Mouse (Mus musculus) stomach, postnatal 0 days (tissue): Measurements from ENCODE around the gene Hmx3. TPM values are rescaled to one million over a fixed set of nuclear protein-coding genes. Genes with fewer than 3 reads are reported as not detected.
A peak's percentile ranks its signal among the peaks of the same experiment; 100 is the strongest.

ENCODE experiments used
- ATAC-seq: fragments of 200-750 bp; cut with Nextera tagmentation; 2 replicates; pipeline ENCODE4 v1.8.0; 2017; ENCODE audit not compliant: low FRiP score, low TSS enrichment
- DNase-seq: peaks from one replicate; pipeline ENCODE4 v3.0.0-alpha.2; 2016; ENCODE audit warnings: low spot score
- H3K27ac ChIP-seq: fragments of 300-500 bp; sonication (generic); replicated peaks from 2 replicates; pipeline ENCODE4 v1.5.1; 2014; ENCODE audit warnings: mild to moderate bottlenecking, control low read depth
- H3K27me3 ChIP-seq: fragments of 300-500 bp; sonication (generic); 2 replicates; pipeline ENCODE4 v1.6.1; 2014; ENCODE audit warnings: low read length; ENCODE audit not compliant: control insufficient read depth, insufficient read depth
- H3K36me3 ChIP-seq: fragments of 300-500 bp; sonication (generic); 2 replicates; pipeline ENCODE4 v1.6.1; 2014; ENCODE audit warnings: low read length, mixed read lengths; ENCODE audit not compliant: control insufficient read depth, insufficient read depth
- H3K4me1 ChIP-seq: fragments of 300-500 bp; sonication (generic); replicated peaks from 2 replicates; pipeline ENCODE4 v1.6.1; 2014; ENCODE audit warnings: antibody characterized with exemption; ENCODE audit not compliant: control insufficient read depth, insufficient read depth
- H3K4me2 ChIP-seq: fragments of 300-500 bp; sonication (generic); replicated peaks from 2 replicates; pipeline ENCODE4 v1.6.1; 2014; ENCODE audit warnings: low read depth, mild to moderate bottlenecking, control low read depth, moderate library complexity
- H3K4me3 ChIP-seq: fragments of 300-500 bp; sonication (generic); 2 replicates; pipeline ENCODE4 v1.5.1; 2014; ENCODE audit warnings: low read depth, low read length, control low read depth
- H3K9ac ChIP-seq: fragments of 300-500 bp; sonication (generic); 2 replicates; pipeline ENCODE4 v1.6.1; 2014; ENCODE audit warnings: mild to moderate bottlenecking, low read length, control low read depth, mixed read lengths
- H3K9me3 ChIP-seq: fragments of 300-500 bp; sonication (generic); 2 replicates; pipeline ENCODE4 v1.6.1; 2016; ENCODE audit warnings: low read length; ENCODE audit not compliant: control insufficient read depth
- CTCF ChIP-seq: IDR thresholded peaks from 2 replicates; pipeline ENCODE4 v1.5.1; 2016; ENCODE audit warnings: antibody characterized with exemption, low read depth, mild to moderate bottlenecking, moderate library complexity
- EP300 ChIP-seq: optimal IDR thresholded peaks from 2 replicates; pipeline ENCODE3; 2016; ENCODE audit warnings: antibody characterized with exemption
- WGBS: fragments of 180-500 bp; shearing (Covaris S2); extraction: QIAGEN DNeasy Blood & Tissue Kit; methylation state at CpG from one replicate; pipeline ENCODE4 v1.1.7; 2014; 5-methylcytosine and 5-hydroxymethylcytosine counted together
- polyA plus RNA-seq: library from polyadenylated mRNA; unstranded; fragments of >200 nt; fragmentation: Nextera tagmentation; extraction: Ambion mirVana; gene quantifications from 2 replicates; pipeline ENCODE4 v1.2.1, GENCODE M21; 2015

Gene Hmx3
- polyA plus RNA-seq, 1 experiment from 2014 or later, result 1.1 TPM

- ATAC-seq, result no peak
- peak; percentile 42 for TF ChIP-seq CTCF
- TF ChIP-seq EP300, result no peak
Measured at GRCm38 (mm10) chr7:131555301-131556081, 12.8 kb downstream of the Hmx3 start.

GRCm38 (mm10) chr7:131556116-131556515 lies 13.4 kb downstream of the Hmx3 start:
- peak overlapping the region; percentile 34; the same call in 1 of the 2 replicates for H3K4me2 ChIP-seq
- TF ChIP-seq EP300 (no peak), CTCF (no peak)
- H3K4me1 ChIP-seq, result no peaks in the 10 kb centered on the region; the same call in 1 of the 2 replicates
- H3K36me3 ChIP-seq, result no peaks in the 10 kb centered on the region
- H3K9me3 ChIP-seq, result no peaks in the 10 kb centered on the region
- H3K27ac ChIP-seq, result no peak overlapping the region
- no peak overlapping the region for H3K9ac ChIP-seq
- DNase-seq (no peak), ATAC-seq (no peak)
- peaks cover 31% of the 10 kb centered on the region; the same call in 1 of the 2 replicates for H3K27me3 ChIP-seq
- WGBS, result 3% methylated on average over 9 of the region's 9 CpGs
- 0 out of 2 replicates have a peak overlapping the region, but pooled peaks have one; percentile 24 for H3K4me3 ChIP-seq

More at GRCm38 (mm10) chr7:131555301-131556081, 12.8 kb downstream of the Hmx3 start:
- H3K27me3 ChIP-seq, result peaks cover 37% of the 10 kb centered on the region; the same call in 1 of the 2 replicates
- no peaks in the 10 kb centered on the region for H3K36me3 ChIP-seq
- H3K4me3 ChIP-seq, result peak overlapping the region; percentile 24
- peak overlapping the region; percentile 34 for H3K4me2 ChIP-seq
- peak; percentile 40 for DNase-seq
- no peak overlapping the region for H3K9ac ChIP-seq
- no peaks in the 10 kb centered on the region for H3K9me3 ChIP-seq
- H3K27ac ChIP-seq, result no peak overlapping the region
- H3K4me1 ChIP-seq, result no peaks in the 10 kb centered on the region; the same call in 1 of the 2 replicates
- 2% methylated on average over 68 of the region's 68 CpGs for WGBS

GRCm38 (mm10) chr7:131556541-131557271 lies 14.0 kb downstream of the Hmx3 start:
- Histone ChIP-seq H3K27ac (no peak overlapping the region), H3K36me3 (no peaks in the 10 kb centered on the region), H3K9ac (no peak overlapping the region), H3K9me3 (no peaks in the 10 kb centered on the region), H3K4me2 (no peak overlapping the region), H3K4me1 (no peaks in the 10 kb centered on the region; the same call in 1 of the 2 replicates), H3K27me3 (peaks cover 31% of the 10 kb centered on the region; the same call in 1 of the 2 replicates), H3K4me3 (no peak overlapping the region)
- no peak for TF ChIP-seq EP300
- no peak for TF ChIP-seq CTCF
- DNase-seq (peak; percentile 31), ATAC-seq (no peak)
- WGBS, result 5% methylated on average over 37 of the region's 37 CpGs

GRCm38 (mm10) chr7:131557751-131558150 lies 15.1 kb downstream of the Hmx3 start:
- Histone ChIP-seq H3K27me3 (peaks cover 26% of the 10 kb centered on the region; the same call in 1 of the 2 replicates), H3K9me3 (no peaks in the 10 kb centered on the region), H3K36me3 (no peaks in the 10 kb centered on the region), H3K4me2 (no peak overlapping the region), H3K4me3 (no peak overlapping the region), H3K27ac (no peak overlapping the region), H3K9ac (no peak overlapping the region), H3K4me1 (no peaks in the 10 kb centered on the region; the same call in 1 of the 2 replicates)
- ATAC-seq, result no peak
- no peak for DNase-seq
- no peak for TF ChIP-seq EP300
- TF ChIP-seq CTCF, result no peak
- 36% methylated on average over 2 of the region's 2 CpGs for WGBS

GRCm38 (mm10) chr7:131559986-131560696 lies 17.5 kb downstream of the Hmx3 start, which contains the start of gene Bub3:
TSS of gene Bub3 (plus strand) at chr7:131560222.
- TF ChIP-seq EP300, result no peak
- TF ChIP-seq CTCF, result no peak
- H3K9me3 ChIP-seq, result no peaks in the 10 kb centered on the region
- ATAC-seq, result peak; percentile 96
- H3K36me3 ChIP-seq, result no peaks in the 10 kb centered on the region; the same call in 1 of the 2 replicates
- DNase-seq, result peak; percentile 91
- no peaks in the 10 kb centered on the region for H3K4me1 ChIP-seq
- H3K27ac ChIP-seq, result peak within 1 kb of the TSS; percentile 84
- peak within 1 kb of the TSS; percentile 88 for H3K4me3 ChIP-seq
- peak within 1 kb of the TSS; percentile 87 for H3K9ac ChIP-seq
- WGBS, result under 1% methylated on average over 41 of the region's 51 CpGs
- H3K27me3 ChIP-seq, result peaks cover 10% of the 10 kb centered on the region; the same call in 1 of the 2 replicates
- peak within 1 kb of the TSS; percentile 78 for H3K4me2 ChIP-seq
